Mouse (Mus musculus): ENCODE results near the gene Krt13.

- TF ChIP-seq CTCF (IDR thresholded peaks at IDR 0.05; ENCODE audit: control insufficient read depth, insufficient read depth, low read length) (no peak), POLR2A (IDR thresholded peaks at IDR 0.05; ENCODE audit: borderline replicate concordance, control insufficient read depth, low read depth, low read length) (no peak)
These were observed 46.7 kb upstream of the Krt13 start for GRCm38 (mm10) chr11:100168071-100168470.
